Mouse (Mus musculus): Measurements from ENCODE around the gene Fam120c.

The Fam120c gene

DNA sequence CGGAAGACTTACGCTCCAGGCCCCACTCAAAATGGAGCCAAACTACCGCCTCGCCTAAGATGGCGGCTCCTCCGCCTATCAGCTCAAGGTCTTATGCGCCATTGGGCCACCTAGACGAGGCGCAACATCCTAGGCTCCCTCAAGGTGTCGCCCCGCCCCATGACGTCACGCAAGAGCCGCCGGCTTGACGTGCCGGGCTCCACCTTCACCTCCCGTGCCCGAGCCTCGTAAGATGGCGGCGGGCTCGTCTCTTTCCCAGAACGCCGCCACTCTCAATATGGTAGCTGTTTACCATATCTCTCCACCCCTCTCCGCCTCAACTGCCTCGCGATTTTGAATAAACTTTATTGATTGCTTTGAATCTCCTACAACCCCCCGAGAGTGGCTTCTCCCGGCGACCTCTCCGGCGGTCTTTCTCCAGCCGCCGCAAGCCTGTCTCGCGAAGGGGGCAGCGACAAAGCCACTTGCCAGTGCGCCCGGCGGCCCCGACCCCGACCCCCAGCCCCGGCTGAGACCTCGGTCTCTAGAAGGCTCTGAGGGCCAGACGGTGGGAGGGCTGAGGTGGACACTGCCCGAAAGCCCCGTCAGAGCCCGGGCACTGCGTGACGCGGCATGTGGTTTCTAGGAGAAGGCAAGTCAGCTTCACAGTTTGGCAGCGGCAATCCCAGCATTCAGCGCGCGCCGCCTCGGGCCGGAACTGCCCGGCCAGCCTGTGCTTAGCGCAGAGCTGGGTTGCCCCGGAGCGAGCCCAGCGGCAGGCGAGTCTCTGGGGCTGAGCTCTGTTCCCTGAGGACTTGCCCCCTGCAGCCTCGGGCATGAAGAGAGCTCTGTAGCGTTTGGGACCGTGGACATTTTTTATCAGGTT, 176.7 kb downstream of the Fam120c start, which contains the start of gene Phf8:
TSS of gene Phf8 (plus strand) at position 215 of the 865 bp plus-strand sequence.
- DNase-seq (ENCODE audit: low spot score) = peak; percentile 95

Measured in layer of hippocampus, adult 11-12 months (tissue).